Mouse (Mus musculus) ES-E14 (cell line): ENCODE data around the gene Rpgrip1. TPM values are rescaled to one million over a fixed set of nuclear protein-coding genes. Genes with fewer than 3 reads are reported as not detected.
A peak's percentile ranks its signal among the peaks of the same experiment; 100 is the strongest.

Experiments used
- DNase-seq: peaks from one replicate; pipeline ENCODE4 v3.0.0-alpha.2; 2013; ENCODE audit warnings: low read depth, low spot score
- H3K27ac ChIP-seq: 2 replicates; pipeline ENCODE4 v1.5.1; 2012; ENCODE audit warnings: low read depth, mild to moderate bottlenecking, low read length, moderate library complexity, mixed read lengths; ENCODE audit not compliant: poor library complexity, insufficient read depth, severe bottlenecking
- H3K36me3 ChIP-seq: 2 replicates; pipeline ENCODE4 v1.6.1; 2012; ENCODE audit warnings: mild to moderate bottlenecking, low read length, moderate library complexity, mixed read lengths; ENCODE audit not compliant: control insufficient read depth, poor library complexity, insufficient read depth, severe bottlenecking
- H3K4me1 ChIP-seq, 2 experiments: fragments of 150-350 bp in 1 of 2; sonication (generic) in 1 of 2; 2 replicates each; pipeline ENCODE4 v1.6.1; 2012; ENCODE audit warnings: low read length in 2 of 2, mild to moderate bottlenecking in 1 of 2, mixed read lengths in 1 of 2; ENCODE audit not compliant: control insufficient read depth in 2 of 2, insufficient read depth in 2 of 2, poor library complexity in 1 of 2
- H3K4me3 ChIP-seq, 2 experiments: fragments of 150-350 bp in 1 of 2; sonication (generic) in 1 of 2; 2 replicates each; pipeline ENCODE4 v1.5.1; 2012; ENCODE audit warnings: low read length in 2 of 2, low read depth in 1 of 2, mild to moderate bottlenecking in 1 of 2, mixed read lengths in 1 of 2; ENCODE audit not compliant: insufficient read depth in 1 of 2, poor library complexity in 1 of 2, severe bottlenecking in 1 of 2
- H3K9ac ChIP-seq: 2 replicates; pipeline ENCODE4 v1.6.1; 2012; ENCODE audit warnings: low read depth, mild to moderate bottlenecking, low read length, mixed read lengths; ENCODE audit not compliant: poor library complexity, insufficient read depth, severe bottlenecking
- H3K9me3 ChIP-seq: fragments of 150-350 bp; sonication (generic); 2 replicates; pipeline ENCODE4 v1.6.1; 2012; ENCODE audit warnings: low read depth, mild to moderate bottlenecking, low read length; ENCODE audit not compliant: control insufficient read depth, insufficient read depth
- CHD2 ChIP-seq: IDR thresholded peaks from 2 replicates; pipeline ENCODE4 v1.6.1; 2014; ENCODE audit warnings: mild to moderate bottlenecking, low read depth, low read length, inconsistent platforms
- HCFC1 ChIP-seq: IDR thresholded peaks from 2 replicates; pipeline ENCODE4 v1.6.1; 2012; ENCODE audit warnings: low read length, inconsistent platforms, borderline replicate concordance; ENCODE audit not compliant: insufficient read depth
- MAFK ChIP-seq: IDR thresholded peaks from 2 replicates; pipeline ENCODE4 v1.6.1; 2014; ENCODE audit warnings: mild to moderate bottlenecking, low read depth, low read length, inconsistent platforms; ENCODE audit not compliant: insufficient read depth
- ZC3H11A ChIP-seq: IDR thresholded peaks from 2 replicates; pipeline ENCODE4 v1.6.1; 2012; ENCODE audit warnings: low read depth, mild to moderate bottlenecking, inconsistent platforms, low read length, borderline replicate concordance
- ZNF384 ChIP-seq: IDR thresholded peaks from 2 replicates; pipeline ENCODE4 v1.6.1; 2012; ENCODE audit warnings: low read depth, low read length, inconsistent platforms
- in situ Hi-C, 2 experiments: fragments of 600-800 bp; cut with MboI; formaldehyde crosslinking; loops; one replicate each; pipeline ENCODE4 v1.15.1; 2025; ENCODE audit warnings: low sequenced_read_pairs in 2 of 2, inconsistent platforms in 1 of 2; ENCODE audit not compliant: unreplicated experiment in 2 of 2
- total RNA-seq: library from RNA; depleted of rRNA; stranded (reverse); fragments of 300-350 nt; gene quantifications from 2 replicates; pipeline ENCODE4 v1.2.3, GENCODE M21; 2012

Rpgrip1 gene
- total RNA-seq, 1 experiment = 3.3 TPM

DNA sequence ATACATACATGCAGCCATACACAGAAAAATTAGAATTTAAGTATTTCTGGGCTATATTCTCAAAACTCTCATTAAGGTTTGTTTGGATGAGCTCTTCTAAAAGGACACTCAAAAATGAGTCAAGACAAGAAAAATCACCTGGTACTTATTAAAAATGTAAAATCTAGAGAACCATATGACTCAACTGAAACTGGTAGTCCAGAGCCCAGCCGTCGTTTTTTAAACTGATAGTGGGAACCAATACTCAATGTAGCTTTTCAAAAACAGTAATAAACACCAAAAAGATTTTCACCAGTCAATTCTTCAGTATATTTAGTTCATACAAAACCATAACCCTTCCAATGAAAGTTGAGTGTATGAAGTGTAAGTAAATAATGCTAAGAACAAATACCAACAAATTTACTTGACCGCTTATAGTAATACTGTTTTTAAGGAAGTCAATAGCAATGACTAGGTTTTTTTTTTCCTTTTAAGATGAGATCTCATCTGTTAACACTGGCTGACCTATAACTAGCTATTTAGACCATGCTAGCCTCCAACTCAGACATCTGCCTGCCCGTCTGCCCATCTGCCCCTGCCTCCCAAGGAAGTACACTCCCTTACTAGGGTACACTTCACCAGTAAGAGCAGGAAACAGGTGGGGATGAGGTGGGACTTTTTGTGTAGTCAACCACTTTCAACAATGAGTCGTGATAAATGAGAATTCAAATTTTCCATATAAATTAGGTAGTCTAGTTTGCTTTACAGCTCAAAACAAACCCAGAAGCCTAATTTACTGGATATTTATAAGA lies 10.1 kb upstream of the Rpgrip1 start:
- no peak for DNase-seq
- Histone ChIP-seq H3K9me3 (no peaks in the 10 kb centered on the region), H3K4me3 (peak overlapping the region; percentile 37 to 40; a peak in 3 of 4 replicates), H3K9ac (peak overlapping the region; percentile 56; the same call in 1 of the 2 replicates), H3K36me3 (peaks cover 12% of the 10 kb centered on the region), H3K4me1 (peaks cover 2 to 9% of the 10 kb centered on the region in 2 experiments; a peak in 2 of 4 replicates), H3K27ac (no peak overlapping the region)
- in situ Hi-C loops = no loop called here
- no peak for TF ChIP-seq MAFK
- TF ChIP-seq ZC3H11A = no peak
- TF ChIP-seq CHD2 = no peak
- no peak for TF ChIP-seq HCFC1
- TF ChIP-seq ZNF384 = no peak

DNA sequence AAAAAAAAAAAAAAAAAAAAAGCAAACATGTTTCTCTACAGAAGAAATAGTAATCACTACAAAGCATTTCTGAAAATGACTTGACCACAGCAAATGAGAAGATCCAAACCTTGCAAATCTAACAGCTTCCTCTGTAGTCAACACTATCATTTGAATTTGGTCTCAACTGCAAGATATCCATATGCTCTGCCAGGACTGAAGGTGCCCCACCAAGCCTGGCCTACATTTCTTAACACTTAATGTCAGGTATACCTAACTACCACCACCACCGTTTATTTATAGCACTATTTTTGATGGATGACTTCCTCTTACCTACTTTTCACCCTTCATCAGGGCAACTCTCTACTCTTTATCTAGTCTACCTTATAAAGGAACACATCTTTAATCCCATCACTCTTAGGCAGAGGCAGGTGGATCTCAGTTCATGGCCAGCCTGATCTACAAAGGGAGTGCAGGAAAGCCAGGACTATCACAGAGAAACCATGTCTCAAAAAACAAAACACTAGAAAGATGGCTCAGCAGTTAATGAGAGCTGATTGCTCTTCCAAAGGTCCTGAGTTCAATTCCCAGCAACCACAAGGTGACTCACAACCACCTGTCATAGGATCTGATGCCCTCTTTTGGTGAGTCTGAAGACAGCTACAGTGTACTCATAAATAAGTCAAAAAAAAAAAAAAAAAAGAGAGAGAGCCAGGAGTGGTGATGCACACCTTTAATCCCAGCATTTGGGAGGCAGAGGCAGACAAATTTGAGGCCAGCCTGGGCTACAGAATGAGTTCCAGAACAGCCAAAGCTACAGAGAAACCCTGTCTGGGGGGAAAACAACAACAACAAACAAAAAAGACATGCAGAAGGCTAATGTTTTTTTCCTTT lies 9.0 kb upstream of the Rpgrip1 start:
- DNase-seq = no peak
- Histone ChIP-seq H3K9ac (peak overlapping the region; percentile 45; the same call in 1 of the 2 replicates), H3K27ac (no peak overlapping the region), H3K4me3 (peak overlapping the region; percentile 46 to 98), H3K9me3 (no peaks in the 10 kb centered on the region), H3K4me1 (peaks cover 5 to 9% of the 10 kb centered on the region in 2 experiments; a peak in 3 of 4 replicates), H3K36me3 (peaks cover 12% of the 10 kb centered on the region)
- in situ Hi-C loops = no loop called here
- TF ChIP-seq HCFC1 (no peak), ZNF384 (peak; percentile 63; the same call in 1 of the 2 replicates), ZC3H11A (no peak)

DNA sequence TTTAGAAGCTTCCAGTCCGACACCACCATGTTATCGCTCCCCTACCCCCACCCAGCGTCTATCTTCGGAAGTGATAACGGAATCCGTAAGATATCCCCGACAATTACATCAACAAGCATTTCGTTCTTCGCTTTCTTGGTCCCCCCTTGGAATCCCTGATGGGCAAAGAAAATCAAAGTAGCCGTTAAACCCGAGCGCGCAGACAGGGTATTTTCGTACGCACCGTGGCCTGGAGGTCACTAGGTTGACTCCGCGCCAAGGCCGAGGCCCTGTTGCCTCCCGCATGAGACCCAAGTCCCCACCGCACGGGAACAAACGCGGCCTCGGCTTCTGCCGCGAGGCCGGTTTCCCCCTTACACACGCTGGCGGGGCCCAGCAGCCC lies 7.0 kb upstream of the Rpgrip1 start:
- TF ChIP-seq HCFC1 (no peak), MAFK (no peak), ZC3H11A (no peak), CHD2 (no peak), ZNF384 (no peak)
- Histone ChIP-seq H3K36me3 (peaks cover 6% of the 10 kb centered on the region), H3K4me3 (peak overlapping the region; percentile 98), H3K4me1 (peaks cover 8 to 9% of the 10 kb centered on the region in 2 experiments; a peak in 3 of 4 replicates), H3K27ac (peak overlapping the region; percentile 92), H3K9ac (peak overlapping the region; percentile 100), H3K9me3 (no peaks in the 10 kb centered on the region)
- in situ Hi-C loops = no loop called here
- DNase-seq = no peak

DNA sequence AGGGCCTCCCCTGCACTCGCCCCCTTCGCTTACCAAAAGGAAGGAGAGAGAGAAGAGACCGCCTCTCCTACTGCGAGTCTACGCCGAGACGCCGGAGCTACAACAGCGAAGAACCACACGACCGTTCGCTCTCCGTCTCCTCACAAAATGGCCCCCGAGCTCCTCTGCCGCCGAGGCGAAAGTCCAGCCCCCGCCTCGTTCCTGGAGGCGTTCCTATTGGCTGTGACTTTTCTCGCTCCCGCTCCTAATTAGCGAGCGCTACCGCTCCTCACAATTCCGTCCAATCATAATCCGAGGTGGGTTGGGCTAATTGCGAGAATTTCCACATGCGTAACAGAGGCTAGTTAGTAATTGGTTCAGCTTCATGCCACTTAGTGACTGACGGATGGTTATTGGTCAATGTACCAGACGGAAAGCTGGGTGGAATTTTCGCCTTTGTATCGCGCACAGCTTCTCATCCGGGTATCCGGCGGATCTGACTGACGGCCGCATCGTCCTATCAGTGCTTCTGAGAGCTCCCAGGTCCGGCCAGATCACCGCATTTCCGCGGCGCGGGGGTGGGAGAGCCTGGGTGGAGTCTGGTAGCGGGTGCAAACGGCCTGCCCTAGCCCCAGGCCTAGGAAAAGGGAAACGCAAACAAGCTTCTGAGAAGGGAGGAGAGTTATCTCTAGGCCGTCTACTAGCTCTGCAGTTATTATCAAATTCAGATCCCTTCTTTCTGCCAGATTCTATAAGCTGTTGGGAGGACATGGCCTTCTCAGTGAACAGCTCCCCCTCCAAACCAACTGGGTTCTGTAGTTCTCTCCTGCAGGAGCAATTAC lies 6.4 kb upstream of the Rpgrip1 start, which contains the start of gene Hnrnpc:
TSS of gene Hnrnpc (minus strand) at position 173 of the 821 bp plus-strand sequence.
- peak within 1 kb of the TSS; percentile 98 for H3K4me3 ChIP-seq
- in situ Hi-C loops = no loop called here
- TF ChIP-seq HCFC1 = peak; percentile 33; the same call in 1 of the 2 replicates
- TF ChIP-seq CHD2 = peak; percentile 99
- TF ChIP-seq ZC3H11A = no peak
- TF ChIP-seq ZNF384 = no peak
- TF ChIP-seq MAFK = no peak

More for the DNA sequence above, 6.4 kb upstream of the Rpgrip1 start, which contains the start of gene Hnrnpc:
- H3K27ac ChIP-seq = peak within 1 kb of the TSS; percentile 92
- no peaks in the 10 kb centered on the region for H3K9me3 ChIP-seq
- peaks cover 8 to 9% of the 10 kb centered on the region in 2 experiments; a peak in 3 of 4 replicates for H3K4me1 ChIP-seq
- DNase-seq = peak; percentile 100
- H3K9ac ChIP-seq = peak within 1 kb of the TSS; percentile 100
- H3K36me3 ChIP-seq = peaks cover 6% of the 10 kb centered on the region
